Mouse (Mus musculus): Measurements from ENCODE around the gene Srsf5.
A peak's percentile ranks its signal among the peaks of the same experiment; 100 is the strongest.
"Not testable (repeated sequence)": the region's sequence is repeated elsewhere in the genome, so short reads cannot be mapped to it uniquely, and the experiment has no call there.

Srsf5 gene

GRCm38 (mm10) chr12:80945334-80945995, at the start of gene Srsf5:
Gene Srsf5 (plus strand): TSS chr12:80945504.
- DNase-seq, result peak; percentile 97 to 98

- DNase-seq, result no peak
Measured at GRCm38 (mm10) chr12:80909631-80910030, 35.7 kb upstream of the Srsf5 start.

GRCm38 (mm10) chr12:80917764-80918163, 27.5 kb upstream of the Srsf5 start:
- DNase-seq, result peak; percentile 15 to 28

- DNase-seq, result no peak
Measured at GRCm38 (mm10) chr12:80921301-80921700, 24.0 kb upstream of the Srsf5 start.

- no peak for DNase-seq
Measured at GRCm38 (mm10) chr12:80922869-80923268, 22.4 kb upstream of the Srsf5 start.

- DNase-seq, result no peak
Measured at GRCm38 (mm10) chr12:80923602-80924001, 21.7 kb upstream of the Srsf5 start.

GRCm38 (mm10) chr12:80924205-80924604, 21.1 kb upstream of the Srsf5 start:
- no peak for DNase-seq

- no peak for DNase-seq
Measured at GRCm38 (mm10) chr12:80925919-80926318, 19.4 kb upstream of the Srsf5 start.

- no peak for DNase-seq
Measured at GRCm38 (mm10) chr12:80926550-80926949, 18.8 kb upstream of the Srsf5 start.

- no peak for DNase-seq
Measured at GRCm38 (mm10) chr12:80927518-80927917, 17.8 kb upstream of the Srsf5 start.

GRCm38 (mm10) chr12:80928881-80929280, 16.4 kb upstream of the Srsf5 start:
- no peak for DNase-seq

GRCm38 (mm10) chr12:80930141-80930540, 15.2 kb upstream of the Srsf5 start:
- no peak for DNase-seq

GRCm38 (mm10) chr12:80931402-80932140, 13.7 kb upstream of the Srsf5 start:
- DNase-seq, result no peak

- no peak for DNase-seq
Measured at GRCm38 (mm10) chr12:80932865-80933264, 12.4 kb upstream of the Srsf5 start.

- no peak for DNase-seq
Measured at GRCm38 (mm10) chr12:80936751-80937150, 8.6 kb upstream of the Srsf5 start.

- no peak for DNase-seq
Measured at GRCm38 (mm10) chr12:80937331-80938029, 7.8 kb upstream of the Srsf5 start.

GRCm38 (mm10) chr12:80938642-80939041, 6.7 kb upstream of the Srsf5 start:
- peak; percentile 75 to 82 for DNase-seq

- DNase-seq, result no peak
Measured at GRCm38 (mm10) chr12:80939165-80939564, 6.1 kb upstream of the Srsf5 start.

GRCm38 (mm10) chr12:80941886-80942285, 3.4 kb upstream of the Srsf5 start:
- DNase-seq, result peak; percentile 46 to 63

GRCm38 (mm10) chr12:80943395-80943794, 1.9 kb upstream of the Srsf5 start:
- no peak for DNase-seq

- no peak for DNase-seq
Measured at GRCm38 (mm10) chr12:80944204-80944603, 1.1 kb upstream of the Srsf5 start.

GRCm38 (mm10) chr12:80944963-80945333, 356 bp upstream of the Srsf5 start:
- DNase-seq, result not testable (repeated sequence)

GRCm38 (mm10) chr12:80945996-80946355, 672 bp downstream of the Srsf5 start:
- DNase-seq, result peak; percentile 92 to 95

- no peak for DNase-seq
Measured at GRCm38 (mm10) chr12:80948202-80948601, 2.9 kb downstream of the Srsf5 start.

All from thymus, adult 18-20 months (tissue).